Mouse (Mus musculus): ENCODE data around the gene Rnf38. TPM values are rescaled to one million over a fixed set of nuclear protein-coding genes. Genes with fewer than 3 reads are reported as not detected.

Gene Rnf38
- total RNA-seq, 4 experiments from 2014 or later = 10.5 to 12.9 (median 11.5) TPM

GRCm38 (mm10) chr4:44119410-44120201 is 114.0 kb downstream of the Rnf38 start:
- DNase-seq (ENCODE audit: low spot score in 2 of 2) = no peak

- DNase-seq (ENCODE audit: low spot score in 2 of 2) = no peak
Observed at GRCm38 (mm10) chr4:44115046-44115445, 118.5 kb downstream of the Rnf38 start.

- no peak for DNase-seq (ENCODE audit: low spot score in 2 of 2)
Observed at GRCm38 (mm10) chr4:44113393-44114138, 120.0 kb downstream of the Rnf38 start.

- no peak for DNase-seq (ENCODE audit: low spot score in 2 of 2)
Observed at GRCm38 (mm10) chr4:44112741-44113140, 120.8 kb downstream of the Rnf38 start.

GRCm38 (mm10) chr4:44110771-44111170 is 122.8 kb downstream of the Rnf38 start:
- no peak for DNase-seq (ENCODE audit: low spot score in 2 of 2)

GRCm38 (mm10) chr4:44108297-44108696 is 125.3 kb downstream of the Rnf38 start:
- no peak for DNase-seq (ENCODE audit: low spot score in 2 of 2)

GRCm38 (mm10) chr4:44107339-44107738 is 126.2 kb downstream of the Rnf38 start:
- DNase-seq (ENCODE audit: low spot score in 2 of 2) = no peak

GRCm38 (mm10) chr4:44106297-44106821 is 127.2 kb downstream of the Rnf38 start:
- no peak for DNase-seq (ENCODE audit: low spot score in 2 of 2)

- no peak for DNase-seq (ENCODE audit: low spot score in 2 of 2)
Observed at GRCm38 (mm10) chr4:44104195-44104917, 129.2 kb downstream of the Rnf38 start.

GRCm38 (mm10) chr4:44103620-44104019 is 130.0 kb downstream of the Rnf38 start:
- DNase-seq (ENCODE audit: low spot score in 2 of 2) = no peak

GRCm38 (mm10) chr4:44097576-44098335 is 135.8 kb downstream of the Rnf38 start:
- no peak for DNase-seq (ENCODE audit: low spot score in 2 of 2)

- DNase-seq (ENCODE audit: low spot score in 2 of 2) = no peak
Observed at GRCm38 (mm10) chr4:44094475-44094874, 139.1 kb downstream of the Rnf38 start.

- no peak for DNase-seq (ENCODE audit: low spot score in 2 of 2)
Observed at GRCm38 (mm10) chr4:44092359-44092758, 141.2 kb downstream of the Rnf38 start.

GRCm38 (mm10) chr4:44085566-44085965 is 148.0 kb downstream of the Rnf38 start:
- DNase-seq (ENCODE audit: low spot score in 2 of 2) = no peak

GRCm38 (mm10) chr4:44084602-44085325 is 148.8 kb downstream of the Rnf38 start:
- no peak for DNase-seq (ENCODE audit: low spot score in 2 of 2)

- no peak for DNase-seq (ENCODE audit: low spot score in 2 of 2)
Observed at GRCm38 (mm10) chr4:44083945-44084344, 149.6 kb downstream of the Rnf38 start, which contains the start of gene Gne. Gne (minus strand) TSS chr4:44084177.

- DNase-seq (ENCODE audit: low spot score in 2 of 2) = no peak
Observed at GRCm38 (mm10) chr4:44078358-44078933, 155.1 kb downstream of the Rnf38 start.
